Mouse (Mus musculus) CH12.LX (cell line): ENCODE measurements at regions not wholly inside any gene's neighbourhood (a gene's known extent, or its start where the extent isn't known, plus 50 kb on each side); places are given as distances from the start of the nearest gene placed in this dataset.

Experiments
- CTCF ChIP-seq, 2 experiments: IDR thresholded peaks in 1 of 2; conservative IDR thresholded peaks in 1 of 2; 2 replicates each; pipeline ENCODE4 v1.5.1; 2011 to 2012; ENCODE audit warnings: low read depth in 2 of 2, low read length in 2 of 2, improper control_type of control experiment in 1 of 2, inconsistent platforms in 1 of 2, mild to moderate bottlenecking in 1 of 2, moderate library complexity in 1 of 2
- POLR2A ChIP-seq: IDR thresholded peaks from 2 replicates; pipeline ENCODE4 v1.6.1; 2011; ENCODE audit warnings: low read depth, mild to moderate bottlenecking, improper control_type of control experiment, low read length

DNA sequence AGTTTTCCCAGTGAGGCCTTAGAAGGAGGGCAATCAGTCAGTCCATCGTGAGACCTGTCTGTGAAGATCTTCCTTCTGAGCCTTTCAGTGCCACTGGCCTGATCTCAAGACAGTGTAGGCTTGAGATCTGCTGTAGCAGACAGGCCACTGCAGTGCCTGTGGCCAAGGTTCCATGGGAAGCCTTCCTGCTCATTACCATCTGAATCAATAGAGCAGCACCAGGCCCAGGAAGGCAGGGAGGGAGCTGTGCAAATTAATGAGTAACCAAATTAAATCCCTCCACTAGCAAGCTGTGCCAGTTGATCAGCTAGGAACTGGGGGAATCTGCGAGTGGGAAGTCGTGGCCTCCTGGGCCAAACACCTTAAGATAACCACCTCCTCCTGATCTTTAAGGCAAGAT lies 114.6 kb upstream of the Pja1 start:
- no peak for TF ChIP-seq POLR2A
- TF ChIP-seq CTCF (conservative IDR thresholded peaks at IDR 0.05 in 1 of 2, IDR thresholded peaks at IDR 0.05 in 1 of 2; ENCODE audit: low read depth in 2 of 2, low read length in 2 of 2): no peak
